Comparison of ENCODE assay signal across 22 mouse cellular contexts in the genomic region with DNA sequence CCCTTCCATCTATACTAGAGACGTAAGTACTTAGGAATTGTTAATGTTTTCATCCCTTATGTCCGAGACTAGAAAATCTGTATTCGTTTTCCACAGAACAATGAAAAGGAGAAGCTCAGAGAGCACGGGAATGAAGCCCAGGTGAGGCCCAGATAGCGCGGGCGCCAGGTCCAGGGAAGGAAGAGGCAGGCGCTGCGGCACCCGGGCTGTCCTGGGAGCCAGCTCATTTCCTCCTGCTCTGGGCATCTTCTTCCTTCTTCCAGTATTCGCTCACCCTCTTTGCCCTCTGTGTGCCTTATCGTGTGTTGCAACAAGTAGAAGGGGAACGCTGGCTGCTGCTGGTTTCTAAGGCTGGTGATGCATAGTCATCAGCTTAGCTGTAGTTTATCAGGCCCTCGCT. TPM values are rescaled to one million over a fixed set of nuclear protein-coding genes. Genes with fewer than 3 reads are reported as not detected.
DNase-seq lines count a peak whose midpoint lies in the region; TF ChIP-seq lines count a peak whose summit lies in the region.
"Had no signal": no experiment of that assay in that cellular context is flagged by ENCODE, and none has a peak within 500 bp of the region (broad histone marks: within the 10 kb centered on the region; RNA-seq: fewer than 3 reads in every experiment).

No protein-coding gene starts in this region.

- H3K9me3 ChIP-seq in heart, embryonic 10.5 days: no peaks in the 10 kb centered on the region
- H3K9me3 ChIP-seq: embryonic facial prominence, embryonic 10.5 days; embryonic facial prominence, embryonic 12.5 days; forebrain, embryonic 13.5 days; forebrain, embryonic 15.5 days; G1E had no signal

- no peaks in the 10 kb centered on the region for H3K4me1 ChIP-seq in heart, embryonic 10.5 days
- peaks cover 12% of the 10 kb centered on the region for H3K4me1 ChIP-seq in bone marrow macrophage, adult 2 months (ENCODE audit: control insufficient read depth, insufficient read depth, low read length)
- H3K4me1 ChIP-seq: embryonic facial prominence, embryonic 10.5 days; embryonic facial prominence, embryonic 12.5 days; forebrain, embryonic 13.5 days; forebrain, embryonic 15.5 days had no signal

- H3K79me2 ChIP-seq in macrophage (ENCODE audit: inconsistent target): no peaks in the 10 kb centered on the region

- TF ChIP-seq CTCF in bone marrow macrophage, adult 2 months (IDR thresholded peaks at IDR 0.05; ENCODE audit: low read depth, low read length): no peak

- H3K27me3 ChIP-seq in heart, embryonic 10.5 days (ENCODE audit: insufficient read depth, poor library complexity, severe bottlenecking): no peaks in the 10 kb centered on the region
- H3K27me3 ChIP-seq: CH12.LX; embryonic facial prominence, embryonic 12.5 days; forebrain, embryonic 13.5 days; forebrain, embryonic 15.5 days; Patski had no signal

- WGBS in heart, embryonic 10.5 days: 91% methylated on average over 14 of the region's 14 CpGs
- 76% methylated on average over 14 of the region's 14 CpGs for WGBS in macrophage (ENCODE audit: missing documents)

- TF ChIP-seq POLR2A in bone marrow macrophage, adult 2 months (IDR thresholded peaks at IDR 0.05; ENCODE audit: borderline replicate concordance, low read depth, low read length): no peak

- no peak overlapping the region for H3K4me3 ChIP-seq in heart, embryonic 10.5 days
- H3K4me3 ChIP-seq in bone marrow macrophage, adult 2 months (ENCODE audit: insufficient read depth, low read length): no peak overlapping the region
- no peak overlapping the region for H3K4me3 ChIP-seq in macrophage (ENCODE audit: inconsistent target)
- H3K4me3 ChIP-seq: embryonic facial prominence, embryonic 10.5 days; embryonic facial prominence, embryonic 12.5 days; forebrain, embryonic 13.5 days; forebrain, embryonic 15.5 days had no signal

- H3K36me3 ChIP-seq in heart, embryonic 10.5 days: peaks cover 89% of the 10 kb centered on the region
- H3K36me3 ChIP-seq in macrophage (ENCODE audit: inconsistent target): peaks cover 14% of the 10 kb centered on the region; the same call in 1 of the 2 replicates

- peak; percentile 72 for DNase-seq in heart, embryonic 10.5 days (ENCODE audit: low spot score)
- DNase-seq in heart, postnatal 4 days: no peak
- no peak for DNase-seq in B cell, adult 2 months
- DNase-seq: adrenal gland, adult 8-10 months; adrenal gland, postnatal 14 days; adrenal gland, postnatal 36 days; cerebellum, adult 11 months; cerebellum, adult 18-20 months; cerebellum, adult 8-10 months; cerebellum, adult 9-11 months; cerebellum, postnatal 14 days; cerebellum, postnatal 36 days; forebrain, postnatal 0 days had no signal

- no peak overlapping the region for H3K27ac ChIP-seq in heart, embryonic 10.5 days
- H3K27ac ChIP-seq in bone marrow macrophage, adult 2 months (ENCODE audit: insufficient read depth, low read depth, low read length): peak overlapping the region; percentile 43; the same call in 1 of the 2 replicates
- peak overlapping the region; percentile 25; the same call in 1 of the 2 replicates for H3K27ac ChIP-seq in macrophage
- H3K27ac ChIP-seq: embryonic facial prominence, embryonic 10.5 days; embryonic facial prominence, embryonic 12.5 days; forebrain, embryonic 13.5 days; forebrain, embryonic 15.5 days had no signal

RNA-seq across cellular contexts. Expression of gene Eprs, which starts 13.1 kb away (rescaled TPM):
- 135 and 151 TPM in 2 replicates for polyA plus RNA-seq in heart, embryonic 10.5 days (2016; fragmentation: Nextera tagmentation; extraction: Ambion mirVana)
- 10 to 100 TPM; 82.0 to 88.0 TPM for total RNA-seq in heart, postnatal 4 days (2021)
- polyA plus RNA-seq in bone marrow macrophage, adult 2 months (2012; ENCODE audit: insufficient read depth, insufficient read length, missing spikeins): 31.6 and 32.1 TPM in 2 replicates
- total RNA-seq in macrophage (2018; cell fraction: chromatin; rRNA removed): 100 to 1,000 TPM in 22 of 26 experiments, 10 to 100 TPM in 4; 34.7 to 257 (median 158) TPM
- total RNA-seq in macrophage (2018; cell fraction: cytosol; rRNA removed): 10 to 100 TPM; 41.3 to 82.1 (median 54.8) TPM
- total RNA-seq in macrophage (2018; cell fraction: nucleus; rRNA removed): 100 to 1,000 TPM in 12 of 26 experiments, 10 to 100 TPM in 14; 38.9 to 171 (median 97.6) TPM
- 29.3 to 59.6 TPM (median 55.0 TPM) in 3 replicates for polyA plus RNA-seq in macrophage (2018)

RNA-seq across cellular contexts. Expression of gene Bpnt1, which starts 17.8 kb away (rescaled TPM):
- 38.5 and 39.9 TPM in 2 replicates for polyA plus RNA-seq in heart, embryonic 10.5 days (2016; fragmentation: Nextera tagmentation; extraction: Ambion mirVana)
- 10 to 100 TPM; 27.8 to 29.8 TPM for total RNA-seq in heart, postnatal 4 days (2021)
- polyA plus RNA-seq in bone marrow macrophage, adult 2 months (2012; ENCODE audit: insufficient read depth, insufficient read length, missing spikeins): 16.8 and 21.7 TPM in 2 replicates
- 10 to 100 TPM in 1 of 26 experiments, 1 to 10 TPM in 23, under 1 TPM in 2; 0.65 to 13.1 (median 3.7) TPM for total RNA-seq in macrophage (2018; cell fraction: chromatin; rRNA removed)
- 10 to 100 TPM; 15.9 to 22.4 (median 20.8) TPM for total RNA-seq in macrophage (2018; cell fraction: cytosol; rRNA removed)
- total RNA-seq in macrophage (2018; cell fraction: nucleus; rRNA removed): 10 to 100 TPM in 3 of 26 experiments, 1 to 10 TPM in 23; 2.8 to 12.9 (median 6.3) TPM
- 16.3 to 36.1 TPM (median 25.1 TPM) in 3 replicates for polyA plus RNA-seq in macrophage (2018)

RNA-seq across cellular contexts. Expression of gene Iars2, which starts 20.5 kb away (rescaled TPM):
- 31.7 and 43.8 TPM in 2 replicates for polyA plus RNA-seq in heart, embryonic 10.5 days (2016; fragmentation: Nextera tagmentation; extraction: Ambion mirVana)
- total RNA-seq in heart, postnatal 4 days (2021): 10 to 100 TPM; 71.5 to 73.4 TPM
- 16.2 and 17.1 TPM in 2 replicates for polyA plus RNA-seq in bone marrow macrophage, adult 2 months (2012; ENCODE audit: insufficient read depth, insufficient read length, missing spikeins)
- total RNA-seq in macrophage (2018; cell fraction: chromatin; rRNA removed): 10 to 100 TPM; 15.7 to 76.8 (median 44.4) TPM
- total RNA-seq in macrophage (2018; cell fraction: cytosol; rRNA removed): 10 to 100 TPM; 13.6 to 27.3 (median 19.7) TPM
- total RNA-seq in macrophage (2018; cell fraction: nucleus; rRNA removed): 10 to 100 TPM; 16.8 to 61.1 (median 26.1) TPM
- 19.2 to 23.9 TPM (median 22.4 TPM) in 3 replicates for polyA plus RNA-seq in macrophage (2018)
